Mouse (Mus musculus) C2C12 (cell line): Measurements from ENCODE around the gene Wdr64.

Experiments
- CEBPB ChIP-seq: IDR thresholded peaks from one replicate; pipeline ENCODE4 v1.6.1; 2011; ENCODE audit warnings: low read depth, mild to moderate bottlenecking, control low read depth, moderate library complexity
- CTCF ChIP-seq: IDR thresholded peaks from one replicate; pipeline ENCODE4 v1.5.1; 2011; ENCODE audit not compliant: control insufficient read depth, insufficient read depth, insufficient read length
- FOSL1 ChIP-seq: IDR thresholded peaks from one replicate; pipeline ENCODE4 v1.8.0; 2011; ENCODE audit warnings: mild to moderate bottlenecking, low read length; ENCODE audit not compliant: poor library complexity, insufficient read depth, severe bottlenecking
- MAX ChIP-seq: IDR thresholded peaks from one replicate; pipeline ENCODE4 v1.6.1; 2011; ENCODE audit warnings: mild to moderate bottlenecking, control low read depth
- MYOD1 ChIP-seq: IDR thresholded peaks from one replicate; pipeline ENCODE4 v1.6.1; 2011; ENCODE audit warnings: low read depth; ENCODE audit not compliant: control insufficient read depth, insufficient read length
- MYOG ChIP-seq: IDR thresholded peaks from one replicate; pipeline ENCODE4 v1.6.1; 2011; ENCODE audit not compliant: control insufficient read depth, insufficient read length; ENCODE audit errors: extremely low read depth
- USF1 ChIP-seq: IDR thresholded peaks from one replicate; pipeline ENCODE4 v1.6.1; 2011; ENCODE audit warnings: low read depth, mild to moderate bottlenecking, control low read depth, moderate library complexity

DNA sequence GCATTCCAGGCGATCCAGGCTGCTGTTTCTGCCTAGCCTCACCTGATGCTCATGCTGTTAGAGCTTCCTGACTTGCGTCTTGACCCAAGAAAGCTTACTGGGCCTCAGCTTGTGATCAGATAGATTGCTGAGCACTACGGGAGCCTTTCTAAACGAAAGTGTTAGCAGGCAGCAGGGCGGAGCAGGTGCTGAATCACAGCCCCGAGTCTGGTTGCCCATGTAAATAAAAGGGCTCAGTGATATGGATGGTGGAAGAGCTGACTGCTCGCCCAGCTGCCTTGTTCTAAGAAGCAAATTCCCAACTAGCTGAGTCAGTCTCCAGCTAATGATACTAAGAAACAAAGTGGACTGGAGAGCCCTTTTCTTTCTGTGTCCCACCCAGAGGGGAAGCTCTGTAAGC is 27.4 kb downstream of the Wdr64 start:
- TF ChIP-seq CTCF (no peak), MYOG (no peak), CEBPB (no peak), USF1 (no peak), FOSL1 (no peak), MAX (no peak), MYOD1 (no peak)
